Mouse (Mus musculus) erythroblast, embryonic 14.5 days (primary cell): ENCODE data around the gene Pnliprp1.

Experiments
- GATA1 ChIP-seq: IDR thresholded peaks from 2 replicates; pipeline ENCODE4 v1.6.1; 2012; ENCODE audit warnings: low read length, inconsistent platforms, mixed read lengths
- TAL1 ChIP-seq: IDR thresholded peaks from 3 replicates; pipeline ENCODE4 v1.6.1; 2012; ENCODE audit warnings: low read length, inconsistent platforms, mixed read lengths

- TF ChIP-seq TAL1 (no peak), GATA1 (no peak)
These were observed 9.4 kb downstream of the Pnliprp1 start for GRCm38 (mm10) chr19:58738111-58738510.
